Mouse (Mus musculus) activated CD4-positive, CD25-positive, alpha-beta regulatory T cell, adult 4 months (primary cell): Measurements from ENCODE around the gene Magi3. TPM values are rescaled to one million over a fixed set of nuclear protein-coding genes. Genes with fewer than 3 reads are reported as not detected.

Experiments used
- ATAC-seq: one replicate; pipeline ENCODE4 v1.8.0; 2017
- polyA plus RNA-seq, 2 experiments: library from polyadenylated mRNA; unstranded; fragments of 100-300 nt; shearing (Covaris generic); gene quantifications; one replicate each; pipeline ENCODE4 v1.2.1; 2017

The Magi3 gene
- 1 to 10 TPM; 2.1 to 3.0 TPM for polyA plus RNA-seq

- peak; percentile 97 for ATAC-seq
These were observed at the start of gene Magi3 for GRCm38 (mm10) chr3:104220295-104220965. Magi3 (minus strand) TSS chr3:104220374.

DNA sequence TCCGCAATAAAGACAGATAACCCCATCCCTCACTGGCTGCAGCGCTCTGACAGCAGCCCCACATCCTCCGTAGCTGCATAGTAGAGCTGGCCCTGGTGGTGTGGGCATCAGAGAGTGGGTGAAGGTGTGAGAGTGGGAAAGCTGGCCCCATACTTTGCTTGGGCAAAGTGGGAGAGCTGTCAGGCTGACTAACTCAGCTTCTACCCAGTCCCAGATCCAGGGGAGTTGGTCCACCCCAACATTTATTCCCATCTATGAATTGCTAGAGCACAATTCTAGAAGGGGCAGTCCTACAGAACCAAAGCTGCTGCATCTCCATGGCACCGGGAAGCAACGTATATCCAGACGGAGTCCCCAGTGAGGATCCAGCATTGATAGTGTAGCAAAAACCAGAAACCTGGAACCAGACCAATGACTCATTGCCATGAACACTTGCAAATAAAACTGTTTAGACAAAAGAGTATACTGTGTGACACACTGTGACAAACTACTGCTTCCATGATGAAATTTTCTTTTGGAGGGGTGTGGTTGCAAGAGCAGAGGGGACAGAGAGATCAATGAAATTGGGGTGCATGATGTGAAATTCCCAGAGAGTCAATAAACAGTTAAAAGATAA lies 44.5 kb upstream of the Magi3 start:
- ATAC-seq: no peak

DNA sequence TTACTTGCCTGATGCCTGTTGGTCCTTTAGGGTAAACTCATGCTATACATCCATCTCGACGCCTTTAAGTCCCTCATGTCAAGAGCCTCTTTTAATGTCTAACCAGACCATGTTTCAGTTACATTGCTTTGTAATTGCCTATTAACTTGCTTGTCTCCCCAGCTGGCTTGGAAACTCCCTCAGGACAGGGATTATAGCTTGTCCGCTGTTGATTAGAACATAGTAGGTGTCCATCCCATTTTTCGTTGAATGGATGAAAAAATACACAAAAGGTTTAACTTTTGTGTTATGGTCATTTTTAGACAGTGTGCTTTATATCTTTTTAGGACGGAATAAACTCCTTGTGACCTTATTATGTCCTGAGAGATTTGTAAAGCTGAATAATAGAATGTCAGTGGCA lies 40.0 kb upstream of the Magi3 start:
- ATAC-seq: no peak

DNA sequence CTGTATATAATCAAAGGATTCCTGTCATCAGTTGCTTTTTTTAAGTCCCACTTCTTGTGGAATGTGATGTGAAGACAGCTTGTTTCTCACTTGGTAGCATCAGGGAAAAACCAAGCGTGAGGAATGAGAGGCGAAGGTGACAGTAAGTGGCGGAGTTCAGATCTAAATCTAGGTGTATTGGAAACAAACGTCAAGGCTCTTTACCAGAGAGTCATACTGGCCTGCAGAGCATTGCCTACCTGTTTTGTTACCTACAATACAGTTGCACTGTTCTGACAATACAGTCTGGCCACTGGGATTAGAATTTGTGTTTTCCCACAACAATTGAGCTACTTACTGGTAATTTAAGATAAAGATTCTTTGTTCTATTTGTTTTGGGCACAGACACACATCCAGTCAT lies 39.0 kb upstream of the Magi3 start:
- no peak for ATAC-seq

GRCm38 (mm10) chr3:104257041-104257440 lies 36.9 kb upstream of the Magi3 start:
- ATAC-seq: no peak

- ATAC-seq: no peak
These were observed 33.6 kb upstream of the Magi3 start for GRCm38 (mm10) chr3:104253760-104254159.

- ATAC-seq: no peak
These were observed 27.7 kb upstream of the Magi3 start for GRCm38 (mm10) chr3:104247850-104248249.

- no peak for ATAC-seq
These were observed 26.9 kb upstream of the Magi3 start for GRCm38 (mm10) chr3:104247057-104247456.

- ATAC-seq: no peak
These were observed 24.2 kb upstream of the Magi3 start for GRCm38 (mm10) chr3:104244373-104244772.

DNA sequence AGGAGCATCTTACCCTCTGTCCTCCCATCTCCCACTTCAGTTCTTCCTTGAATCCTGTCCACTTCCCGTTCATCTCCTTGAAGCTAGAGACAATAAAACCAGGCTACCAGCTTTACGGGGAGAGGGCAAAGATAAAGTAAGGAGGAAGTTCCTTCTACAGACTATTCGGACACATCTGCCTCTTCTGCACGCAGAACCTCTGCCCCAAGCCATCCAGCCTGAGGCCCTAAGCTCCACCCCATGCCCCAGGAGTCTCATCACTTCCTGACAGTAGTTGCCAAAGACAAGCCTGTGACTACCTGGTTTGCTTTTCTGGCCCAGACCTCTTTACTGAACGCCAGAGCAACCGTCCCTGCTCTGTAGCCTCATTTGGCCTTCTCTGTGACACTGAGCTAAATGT lies 23.8 kb upstream of the Magi3 start:
- ATAC-seq: no peak

DNA sequence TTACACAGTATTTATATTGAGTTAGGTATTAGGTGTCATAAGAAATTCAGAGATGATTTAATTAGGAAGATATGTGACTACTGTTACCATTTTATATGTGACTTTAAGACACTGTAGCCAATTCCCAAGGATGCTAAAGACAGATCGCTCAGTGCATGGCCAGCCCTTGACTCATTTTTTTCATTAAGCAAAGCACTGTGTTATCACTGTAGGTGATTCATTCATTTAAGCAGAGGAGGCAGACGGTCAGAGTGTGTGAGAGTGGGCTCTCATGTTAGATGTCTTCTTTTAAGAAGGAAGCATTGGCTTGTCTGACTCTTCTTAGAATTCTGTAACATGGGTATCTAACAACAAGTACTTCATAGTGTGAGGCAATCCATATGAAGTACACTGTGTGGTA lies 19.6 kb upstream of the Magi3 start:
- ATAC-seq: no peak

DNA sequence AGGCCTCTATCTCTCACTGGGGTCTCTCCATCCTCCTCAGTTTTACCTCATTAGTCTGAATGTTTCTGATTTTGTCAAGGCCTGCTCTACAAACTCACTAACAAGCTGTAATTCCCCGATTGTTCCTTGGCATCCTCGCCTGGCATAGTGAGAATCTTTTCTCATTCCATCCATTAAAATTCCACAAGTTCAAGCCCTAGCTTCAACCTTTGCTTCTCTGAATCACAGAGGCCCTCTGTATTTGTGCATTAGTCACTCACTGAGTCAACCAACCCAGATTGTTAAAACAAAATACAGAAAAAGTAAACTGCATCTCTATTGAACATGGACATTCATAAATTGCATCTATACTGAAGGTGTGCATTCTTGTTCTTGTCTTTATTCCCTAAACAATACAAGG lies 19.2 kb upstream of the Magi3 start:
- ATAC-seq: no peak

- no peak for ATAC-seq
These were observed 17.8 kb upstream of the Magi3 start for GRCm38 (mm10) chr3:104237846-104238440.

DNA sequence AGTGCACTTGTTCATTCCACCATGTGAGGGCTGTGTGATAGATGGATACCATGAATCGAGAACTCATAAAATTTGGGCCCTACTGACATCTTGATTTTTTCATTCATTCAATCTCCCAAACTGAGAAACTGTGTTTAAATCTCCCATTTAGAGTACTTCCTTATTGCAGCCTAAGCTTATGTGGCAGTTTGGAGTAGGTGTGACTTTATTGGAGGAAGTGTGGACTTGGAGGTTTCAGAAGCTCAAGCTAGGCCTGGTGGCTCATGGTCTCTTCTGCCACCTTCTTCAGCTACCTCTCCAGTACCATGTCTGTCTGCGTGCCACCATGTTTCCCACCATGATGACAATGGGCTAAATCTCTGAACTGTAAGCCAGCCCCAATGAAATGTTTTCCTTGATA lies 15.9 kb upstream of the Magi3 start:
- ATAC-seq: no peak

DNA sequence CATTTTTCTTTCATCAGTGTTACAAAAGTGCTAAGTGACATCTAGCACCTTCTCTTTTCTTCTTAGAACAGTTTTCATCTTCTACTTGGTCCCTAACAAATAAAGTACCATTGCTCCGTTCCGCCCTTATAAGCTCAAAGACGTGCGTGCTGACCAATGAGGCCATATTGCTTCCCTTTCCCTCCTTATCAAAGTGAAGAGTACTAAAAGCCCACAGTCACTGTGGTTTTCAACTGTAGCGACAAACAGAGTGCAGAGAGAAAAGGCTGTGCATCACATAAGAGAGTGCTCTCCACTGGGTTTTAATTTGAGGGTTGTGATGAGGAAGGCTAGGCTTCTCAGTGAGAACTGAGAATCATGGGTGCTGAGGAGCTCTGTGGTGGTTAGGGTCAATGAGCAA lies 14.9 kb upstream of the Magi3 start:
- ATAC-seq: no peak

- ATAC-seq: no peak
These were observed 13.5 kb upstream of the Magi3 start for GRCm38 (mm10) chr3:104233366-104234312.

GRCm38 (mm10) chr3:104227438-104228111 lies 7.4 kb upstream of the Magi3 start:
- ATAC-seq: no peak

DNA sequence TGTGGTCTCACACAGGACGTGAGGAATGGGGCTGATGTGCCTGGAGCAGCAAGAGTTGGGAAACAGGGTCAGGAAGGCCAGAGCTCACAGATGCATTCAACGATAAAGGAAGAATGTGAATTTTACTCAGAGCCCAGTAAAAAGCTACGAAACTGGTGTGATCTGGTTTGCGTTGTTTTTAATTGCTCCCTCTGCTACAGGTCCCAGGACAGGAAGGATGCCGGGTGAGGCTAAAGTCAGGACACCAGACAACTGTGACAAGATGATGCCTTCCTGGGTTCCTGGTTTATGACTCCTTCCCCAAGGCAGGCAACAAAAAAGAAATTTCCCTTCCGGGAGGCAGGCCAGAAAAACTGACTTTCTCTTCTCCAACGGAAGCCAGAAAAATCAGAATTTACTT lies 6.6 kb upstream of the Magi3 start:
- no peak for ATAC-seq

GRCm38 (mm10) chr3:104221156-104221555 lies 982 bp upstream of the Magi3 start:
- ATAC-seq: no peak

DNA sequence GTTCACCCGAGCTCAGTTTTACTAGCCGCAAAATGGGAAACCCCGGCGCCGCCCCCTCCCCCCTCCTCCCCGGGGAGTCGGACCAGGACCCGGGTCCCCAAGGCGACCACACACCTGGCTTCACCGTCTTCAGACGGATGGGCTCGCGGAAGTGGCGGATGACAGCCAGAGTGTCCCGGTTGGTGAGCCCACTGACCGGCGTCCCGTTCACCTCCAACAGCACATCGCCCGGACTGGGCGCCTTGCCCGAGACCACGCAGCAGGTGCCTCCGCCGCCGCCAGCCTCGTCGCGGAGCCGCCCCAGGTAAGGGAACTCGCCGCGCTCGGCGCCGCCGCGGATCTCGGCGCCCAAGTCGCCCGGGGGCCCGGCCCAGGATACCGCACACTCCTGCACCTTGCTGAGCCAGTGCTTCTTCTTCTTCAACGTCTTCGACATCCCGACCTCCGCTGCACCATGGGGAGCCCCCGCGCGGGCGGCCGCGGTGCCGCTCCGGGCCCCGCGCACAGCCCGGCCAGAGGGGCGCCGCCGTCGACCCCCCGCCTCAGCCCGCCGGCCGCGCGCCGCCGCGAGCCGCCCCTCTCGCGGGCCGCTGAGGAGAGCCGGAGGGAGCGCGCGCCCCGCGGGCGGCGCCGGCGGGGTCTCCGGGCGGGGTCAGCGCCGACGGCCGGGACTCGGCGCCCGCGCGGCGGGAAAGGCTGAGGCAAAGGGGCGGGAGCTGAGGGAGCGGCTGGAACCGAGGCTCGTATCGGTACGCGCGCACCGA lies 461 bp downstream of the Magi3 start:
- peak; percentile 13 for ATAC-seq

GRCm38 (mm10) chr3:104218926-104219325 lies 1.2 kb downstream of the Magi3 start:
- no peak for ATAC-seq

GRCm38 (mm10) chr3:104189823-104190222 lies 30.4 kb downstream of the Magi3 start:
- no peak for ATAC-seq
